Mouse (Mus musculus): ENCODE data around the gene Comp. TPM values are rescaled to one million over a fixed set of nuclear protein-coding genes. Genes with fewer than 3 reads are reported as not detected.

Gene Comp
- polyA plus RNA-seq (2015; fragmentation: Nextera tagmentation; extraction: Ambion mirVana) = 0.55 and 1.8 TPM in 2 replicates

DNA sequence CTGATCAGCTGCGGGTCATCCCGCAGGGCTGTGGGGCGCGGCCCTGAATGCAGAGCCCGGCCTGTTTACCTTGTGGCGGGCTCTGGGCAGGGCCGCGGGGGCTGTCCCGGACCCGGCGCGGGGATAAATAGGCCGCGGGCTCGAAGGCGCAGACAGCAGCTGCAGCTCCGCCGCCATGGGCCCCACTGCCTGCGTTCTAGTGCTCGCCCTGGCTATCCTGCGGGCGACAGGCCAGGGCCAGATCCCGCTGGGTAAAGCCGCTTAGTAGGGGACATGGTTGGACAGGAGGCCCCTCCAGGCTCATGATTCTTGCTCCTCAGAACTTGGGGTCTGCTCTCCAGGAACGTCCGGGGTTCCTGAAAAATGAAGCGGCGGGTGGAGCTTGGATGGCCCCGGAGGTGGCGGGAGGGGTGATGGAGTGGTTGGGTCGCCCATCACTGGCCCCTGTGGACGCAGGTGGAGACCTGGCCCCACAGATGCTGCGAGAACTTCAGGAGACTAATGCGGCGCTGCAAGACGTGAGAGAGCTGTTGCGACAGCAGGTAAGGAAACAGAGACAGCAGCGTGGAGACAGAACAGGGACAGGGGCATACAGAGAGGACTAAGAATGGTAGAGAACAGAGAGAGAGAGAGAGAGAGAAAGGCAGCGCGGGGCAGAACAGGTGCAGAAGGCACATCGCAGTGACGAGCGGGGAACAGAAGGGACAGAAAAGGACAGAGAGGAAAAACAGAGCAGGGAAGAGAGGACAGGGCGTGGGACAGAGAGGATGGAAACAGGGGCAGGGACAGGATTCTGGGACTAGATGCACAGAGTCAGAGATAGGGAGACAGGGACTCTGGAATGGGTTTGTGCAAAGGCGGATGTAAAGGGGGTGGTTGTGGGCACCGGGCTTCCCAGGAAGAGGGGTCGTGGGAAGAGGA, at the start of gene Comp:
Gene Comp (plus strand): TSS at position 162 of the 921 bp plus-strand sequence.
- Histone ChIP-seq H3K4me3 (peak within 1 kb of the TSS; percentile 31), H3K4me2 (peak within 1 kb of the TSS; percentile 50), H3K27ac (replicated peaks) (no peak within 1 kb of the TSS), H3K4me1 (replicated peaks) (peaks cover 29% of the 10 kb centered on the region), H3K27me3 (peaks cover 74% of the 10 kb centered on the region), H3K9me3 (0 out of 2 replicates have a peak, but pooled peaks cover 2% of the 10 kb centered on the region), H3K9ac (no peak within 1 kb of the TSS), H3K36me3 (no peaks in the 10 kb centered on the region)
- WGBS = 2% methylated on average over 47 of the region's 47 CpGs
- ATAC-seq (ENCODE audit: low read depth) = 0 out of 2 replicates have a peak, but pooled peaks have one; percentile 3

GRCm38 (mm10) chr8:70323716-70324115, 49.6 kb upstream of the Comp start:
- Histone ChIP-seq H3K4me3 (no peak overlapping the region), H3K9ac (no peak overlapping the region), H3K27me3 (no peaks in the 10 kb centered on the region), H3K36me3 (peaks cover 88% of the 10 kb centered on the region), H3K27ac (replicated peaks) (no peak overlapping the region), H3K9me3 (no peaks in the 10 kb centered on the region), H3K4me1 (replicated peaks) (no peaks in the 10 kb centered on the region), H3K4me2 (no peak overlapping the region)
- 89% methylated on average over 3 of the region's 3 CpGs for WGBS
- ATAC-seq (ENCODE audit: low read depth) = no peak

GRCm38 (mm10) chr8:70327512-70327911, 45.8 kb upstream of the Comp start:
- Histone ChIP-seq H3K36me3 (peaks cover 88% of the 10 kb centered on the region), H3K27me3 (peaks cover 10% of the 10 kb centered on the region), H3K4me3 (no peak overlapping the region), H3K9me3 (no peaks in the 10 kb centered on the region), H3K9ac (no peak overlapping the region), H3K4me1 (replicated peaks) (peaks cover 31% of the 10 kb centered on the region), H3K4me2 (no peak overlapping the region), H3K27ac (replicated peaks) (no peak overlapping the region)
- 93% methylated on average over 6 of the region's 6 CpGs for WGBS
- ATAC-seq (ENCODE audit: low read depth) = no peak

DNA sequence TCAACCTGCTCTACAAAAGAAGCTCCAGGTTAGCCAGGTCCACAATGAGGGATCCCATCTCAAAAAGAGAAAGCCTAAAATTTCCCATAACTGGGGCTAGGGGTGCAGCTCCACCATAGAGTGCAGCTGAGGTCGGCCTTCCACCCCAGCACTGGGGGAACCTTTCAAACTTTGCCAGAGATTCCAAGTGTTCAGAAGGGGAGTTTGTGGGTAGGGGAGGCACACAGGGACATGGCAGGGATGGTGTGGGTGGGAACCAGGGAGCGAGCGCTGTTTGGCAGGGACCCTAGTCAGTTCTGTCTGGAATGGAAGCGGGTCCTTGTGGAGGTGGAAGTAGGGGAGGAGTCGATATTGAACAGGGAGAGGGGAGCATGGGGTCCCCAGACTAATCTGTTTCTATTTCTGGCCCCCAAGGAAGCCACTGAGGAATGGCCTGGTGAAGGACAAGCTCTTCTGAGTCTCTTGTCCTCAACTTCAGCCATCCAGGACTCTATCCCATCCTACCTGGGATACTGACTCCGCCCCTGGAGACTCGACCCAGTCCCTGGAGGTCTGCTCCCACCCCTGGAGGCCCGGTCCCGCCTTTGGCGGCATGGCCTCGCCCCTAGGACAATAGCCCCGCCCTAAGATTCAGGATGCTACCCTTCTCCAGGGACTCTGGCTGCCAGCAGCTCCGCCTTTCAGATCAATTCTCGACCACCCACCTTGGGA, 44.1 kb upstream of the Comp start, which contains the start of gene Gdf1:
Gene Gdf1 (plus strand): TSS at position 694 of the 711 bp plus-strand sequence.
- H3K4me3 ChIP-seq = peak within 1 kb of the TSS; percentile 5; the same call in 1 of the 2 replicates
- peaks cover 10% of the 10 kb centered on the region for H3K27me3 ChIP-seq
- H3K36me3 ChIP-seq = peaks cover 89% of the 10 kb centered on the region
- H3K9ac ChIP-seq = peak within 1 kb of the TSS; percentile 49
- no peak within 1 kb of the TSS for H3K27ac ChIP-seq (replicated peaks)
- 0 out of 2 replicates have a peak, but pooled peaks have one; percentile 2 for ATAC-seq (ENCODE audit: low read depth)
- H3K4me1 ChIP-seq (replicated peaks) = peaks cover 33% of the 10 kb centered on the region
- H3K9me3 ChIP-seq = no peaks in the 10 kb centered on the region
- 24% methylated on average over 14 of the region's 14 CpGs for WGBS
- peak within 1 kb of the TSS; percentile 28 for H3K4me2 ChIP-seq

DNA sequence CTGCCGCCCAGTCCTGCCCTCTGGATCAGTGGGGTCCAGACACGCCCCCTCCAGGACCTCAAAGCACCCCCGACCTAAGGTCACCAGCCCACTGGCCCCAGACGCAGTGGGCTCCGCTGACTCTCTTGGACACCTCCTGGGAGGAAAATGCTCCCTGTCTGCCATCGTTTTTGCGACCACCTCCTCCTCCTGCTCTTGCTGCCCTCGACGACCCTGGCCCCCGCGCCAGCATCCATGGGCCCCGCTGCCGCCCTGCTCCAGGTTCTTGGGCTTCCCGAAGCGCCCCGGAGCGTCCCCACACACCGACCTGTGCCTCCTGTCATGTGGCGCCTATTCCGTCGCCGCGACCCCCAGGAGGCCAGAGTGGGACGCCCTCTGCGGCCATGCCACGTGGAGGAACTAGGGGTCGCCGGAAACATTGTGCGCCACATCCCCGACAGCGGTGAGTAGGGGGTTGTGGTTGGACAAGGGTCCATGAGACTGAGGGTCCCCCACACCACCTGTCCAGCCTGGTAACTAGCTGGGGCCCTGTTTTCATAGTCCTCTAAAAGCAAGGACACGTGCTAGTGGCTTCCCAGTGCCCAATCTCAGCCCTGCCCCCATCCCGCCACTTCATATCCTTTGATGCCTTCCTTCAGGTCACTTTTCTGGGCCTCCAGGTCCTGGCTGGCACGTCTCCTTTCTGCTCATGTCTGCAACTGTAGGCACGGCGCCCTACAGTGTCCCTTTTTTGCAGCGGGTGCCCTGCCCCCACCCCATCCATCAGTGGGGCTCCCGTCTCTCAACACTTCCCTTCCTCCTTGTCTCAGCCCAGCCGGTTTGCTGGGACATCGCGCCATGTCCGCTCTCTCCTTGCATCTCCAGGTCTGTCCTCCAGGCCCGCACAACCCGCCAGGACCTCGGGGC, 43.3 kb upstream of the Comp start:
- peaks cover 33% of the 10 kb centered on the region for H3K4me1 ChIP-seq (replicated peaks)
- H3K36me3 ChIP-seq = peaks cover 89% of the 10 kb centered on the region
- peak overlapping the region; percentile 5; the same call in 1 of the 2 replicates for H3K4me3 ChIP-seq
- H3K4me2 ChIP-seq = peak overlapping the region; percentile 28
- peak; percentile 21 for ATAC-seq (ENCODE audit: low read depth)
- H3K27ac ChIP-seq (replicated peaks) = no peak overlapping the region
- 4% methylated on average over 45 of the region's 45 CpGs for WGBS
- H3K9ac ChIP-seq = peak overlapping the region; percentile 49
- H3K9me3 ChIP-seq = no peaks in the 10 kb centered on the region
- peaks cover 10% of the 10 kb centered on the region for H3K27me3 ChIP-seq

DNA sequence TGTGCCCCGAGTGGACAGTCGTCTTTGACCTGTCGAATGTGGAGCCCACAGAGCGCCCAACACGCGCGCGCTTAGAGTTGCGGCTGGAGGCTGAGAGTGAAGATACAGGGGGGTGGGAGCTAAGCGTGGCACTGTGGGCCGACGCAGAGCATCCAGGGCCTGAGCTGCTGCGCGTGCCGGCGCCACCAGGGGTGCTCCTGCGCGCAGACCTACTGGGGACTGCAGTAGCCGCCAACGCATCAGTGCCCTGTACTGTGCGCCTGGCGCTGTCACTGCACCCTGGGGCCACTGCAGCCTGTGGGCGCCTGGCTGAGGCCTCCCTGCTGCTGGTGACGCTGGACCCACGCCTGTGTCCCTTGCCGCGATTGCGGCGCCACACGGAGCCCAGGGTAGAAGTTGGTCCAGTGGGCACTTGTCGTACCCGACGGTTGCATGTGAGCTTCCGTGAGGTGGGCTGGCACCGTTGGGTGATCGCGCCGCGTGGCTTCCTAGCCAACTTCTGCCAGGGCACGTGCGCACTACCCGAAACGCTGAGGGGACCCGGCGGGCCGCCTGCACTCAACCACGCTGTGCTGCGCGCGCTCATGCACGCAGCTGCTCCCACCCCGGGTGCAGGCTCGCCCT, 42.5 kb upstream of the Comp start:
- peak; percentile 79 for ATAC-seq (ENCODE audit: low read depth)
- peak overlapping the region; percentile 49; the same call in 1 of the 2 replicates for H3K9ac ChIP-seq
- peaks cover 91% of the 10 kb centered on the region for H3K36me3 ChIP-seq
- H3K9me3 ChIP-seq = no peaks in the 10 kb centered on the region
- H3K4me2 ChIP-seq = peak overlapping the region; percentile 28
- H3K27ac ChIP-seq (replicated peaks) = no peak overlapping the region; the same call in 1 of the 2 replicates
- peaks cover 10% of the 10 kb centered on the region for H3K27me3 ChIP-seq
- H3K4me3 ChIP-seq = peak overlapping the region; percentile 5; the same call in 1 of the 2 replicates
- 19% methylated on average over 53 of the region's 53 CpGs for WGBS
- peaks cover 33% of the 10 kb centered on the region for H3K4me1 ChIP-seq (replicated peaks)

GRCm38 (mm10) chr8:70331526-70331925, 41.8 kb upstream of the Comp start:
- Histone ChIP-seq H3K9ac (peak overlapping the region; percentile 43; the same call in 1 of the 2 replicates), H3K27me3 (peaks cover 10% of the 10 kb centered on the region), H3K27ac (replicated peaks) (peak overlapping the region; percentile 56; the same call in 1 of the 2 replicates), H3K4me1 (replicated peaks) (peaks cover 33% of the 10 kb centered on the region), H3K4me3 (no peak overlapping the region), H3K4me2 (no peak overlapping the region), H3K9me3 (no peaks in the 10 kb centered on the region), H3K36me3 (peaks cover 96% of the 10 kb centered on the region)
- 63% methylated on average over 19 of the region's 19 CpGs for WGBS
- no peak for ATAC-seq (ENCODE audit: low read depth)

DNA sequence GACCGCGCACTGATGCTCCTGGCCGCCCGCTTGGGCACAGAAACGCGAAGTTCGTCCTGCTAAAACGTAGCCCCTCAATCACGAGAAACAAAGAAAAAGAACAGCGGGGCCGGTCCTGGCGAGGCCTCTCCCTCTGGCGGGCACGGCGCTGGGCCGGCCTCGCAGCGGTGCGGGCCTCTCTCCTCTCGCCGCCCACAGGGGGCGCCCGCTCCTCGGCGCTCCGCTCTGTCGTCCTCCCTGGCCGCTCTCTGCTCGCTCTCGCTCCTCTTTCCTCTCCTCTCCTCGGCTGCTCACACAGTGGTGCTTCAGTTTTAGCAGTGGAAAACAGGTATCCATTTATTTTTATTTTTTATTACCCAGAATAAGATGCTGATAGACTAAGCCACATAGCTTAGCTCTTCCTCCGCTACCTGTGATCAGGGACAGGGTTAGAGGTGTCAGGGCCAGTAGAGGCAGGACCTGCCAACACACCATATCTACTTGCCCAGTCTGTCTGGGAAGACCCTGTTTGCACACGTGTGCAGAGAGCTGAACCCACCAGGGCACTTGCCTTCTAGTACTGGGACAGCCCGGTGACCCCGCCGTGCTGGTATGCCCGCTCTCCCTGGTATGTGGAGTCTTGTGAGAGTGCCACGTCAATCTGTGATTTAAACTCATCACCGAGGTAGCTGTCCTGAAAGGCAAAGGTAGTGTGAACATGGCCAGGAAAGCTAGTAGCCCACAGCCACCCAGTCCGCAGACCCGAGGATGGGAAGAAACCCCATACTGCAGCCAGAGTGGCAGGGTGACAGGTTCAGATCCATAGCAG, 41.1 kb upstream of the Comp start:
- H3K27ac ChIP-seq (replicated peaks) = peak overlapping the region; percentile 46; the same call in 1 of the 2 replicates
- H3K9ac ChIP-seq = 0 out of 2 replicates have a peak overlapping the region, but pooled peaks have one; percentile 50
- ATAC-seq (ENCODE audit: low read depth) = peak; percentile 72
- peaks cover 33% of the 10 kb centered on the region for H3K4me1 ChIP-seq (replicated peaks)
- no peak overlapping the region for H3K4me3 ChIP-seq
- WGBS = 23% methylated on average over 40 of the region's 41 CpGs
- peaks cover 10% of the 10 kb centered on the region for H3K27me3 ChIP-seq
- H3K36me3 ChIP-seq = peaks cover 96% of the 10 kb centered on the region
- no peaks in the 10 kb centered on the region for H3K9me3 ChIP-seq
- 0 out of 2 replicates have a peak overlapping the region, but pooled peaks have one; percentile 17 for H3K4me2 ChIP-seq

GRCm38 (mm10) chr8:70332878-70333202, 40.5 kb upstream of the Comp start:
- 94% methylated on average over 6 of the region's 6 CpGs for WGBS
- Histone ChIP-seq H3K4me3 (no peak overlapping the region), H3K9me3 (no peaks in the 10 kb centered on the region), H3K36me3 (peaks cover 96% of the 10 kb centered on the region), H3K27ac (replicated peaks) (no peak overlapping the region), H3K4me2 (no peak overlapping the region), H3K4me1 (replicated peaks) (peaks cover 33% of the 10 kb centered on the region), H3K27me3 (peaks cover 10% of the 10 kb centered on the region), H3K9ac (no peak overlapping the region)
- no peak for ATAC-seq (ENCODE audit: low read depth)

GRCm38 (mm10) chr8:70338931-70339330, 34.4 kb upstream of the Comp start:
- Histone ChIP-seq H3K36me3 (peaks cover 99% of the 10 kb centered on the region), H3K27me3 (no peaks in the 10 kb centered on the region), H3K27ac (replicated peaks) (no peak overlapping the region), H3K9me3 (no peaks in the 10 kb centered on the region), H3K9ac (no peak overlapping the region), H3K4me1 (replicated peaks) (no peaks in the 10 kb centered on the region), H3K4me2 (no peak overlapping the region), H3K4me3 (no peak overlapping the region)
- 96% methylated on average over 7 of the region's 7 CpGs for WGBS
- no peak for ATAC-seq (ENCODE audit: low read depth)
